Mouse (Mus musculus) splenic B cell, adult 2 months (primary cell): ENCODE data around the gene Tubb4a.

Experiments used
- DNase-seq: peaks from one replicate; pipeline ENCODE4 v3.0.0-alpha.2; 2011; ENCODE audit warnings: low read depth, low spot score
- H3K27me3 ChIP-seq: 2 replicates; pipeline ENCODE4 v1.6.1; 2012; ENCODE audit warnings: mild to moderate bottlenecking, low read length, moderate library complexity, mixed read lengths; ENCODE audit not compliant: control insufficient read depth, poor library complexity, insufficient read depth, severe bottlenecking
- H3K36me3 ChIP-seq: 2 replicates; pipeline ENCODE4 v1.6.1; 2012; ENCODE audit warnings: mild to moderate bottlenecking, low read length, moderate library complexity, mixed read lengths; ENCODE audit not compliant: control insufficient read depth, poor library complexity, insufficient read depth, severe bottlenecking

The Tubb4a gene

DNA sequence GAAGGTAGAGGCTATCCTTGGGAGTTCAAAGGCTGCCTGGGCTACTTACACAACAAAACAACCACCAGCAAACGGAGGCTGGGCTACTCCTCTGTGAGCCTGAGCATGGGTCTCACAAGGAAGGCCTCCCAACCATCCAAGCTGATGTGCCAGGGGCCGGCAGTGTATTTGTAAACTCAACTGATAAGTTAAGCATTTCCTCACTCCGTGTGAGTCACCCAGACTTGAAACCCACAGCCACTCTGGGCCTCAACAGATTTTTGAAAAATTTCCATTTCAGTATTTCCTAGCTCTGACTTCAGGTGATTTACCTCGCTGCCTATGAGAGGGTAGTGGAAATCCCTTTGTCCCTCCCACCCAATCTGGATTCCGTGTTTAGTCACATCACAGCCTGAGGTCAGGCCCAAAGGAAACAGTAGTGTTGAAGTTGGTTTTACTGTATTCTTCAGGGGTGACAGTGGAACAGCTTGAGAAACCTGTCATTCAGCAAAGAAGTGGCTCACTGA is 21.1 kb upstream of the Tubb4a start:
- no peak for DNase-seq
- H3K36me3 ChIP-seq: no peaks in the 10 kb centered on the region

DNA sequence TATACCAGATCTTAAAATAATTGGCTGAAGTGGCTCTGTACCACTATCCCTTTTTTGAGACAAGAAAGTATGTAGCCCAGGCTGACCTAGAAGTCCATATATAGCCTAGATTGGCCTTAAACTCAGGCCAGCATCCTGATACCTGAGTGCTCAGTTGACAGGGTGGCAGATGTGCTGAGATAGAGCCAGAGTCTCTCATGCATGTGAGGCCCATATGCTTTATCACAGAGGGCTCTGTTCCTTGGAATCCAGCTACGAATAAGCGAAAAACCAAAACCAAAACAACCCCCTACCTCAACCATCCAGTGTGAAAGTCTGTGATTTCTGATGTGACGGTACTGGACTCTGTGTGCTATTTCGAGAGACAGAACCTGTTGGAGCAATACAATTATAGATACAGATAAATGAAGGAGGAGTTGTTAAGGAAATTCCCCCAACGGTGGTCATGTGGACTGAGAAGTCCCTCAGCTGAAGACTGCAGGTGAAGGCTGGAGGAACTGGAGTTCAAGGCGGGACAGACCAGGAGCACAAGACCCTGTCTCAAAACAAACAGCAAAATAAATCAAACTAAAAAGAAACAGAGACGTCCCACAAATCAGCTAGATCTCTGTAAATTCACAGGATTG is 20.6 kb upstream of the Tubb4a start:
- H3K27me3 ChIP-seq: no peaks in the 10 kb centered on the region
- DNase-seq: no peak
- H3K36me3 ChIP-seq: no peaks in the 10 kb centered on the region

More for the DNA sequence above, 21.1 kb upstream of the Tubb4a start:
- H3K27me3 ChIP-seq: no peaks in the 10 kb centered on the region

- H3K36me3 ChIP-seq: no peaks in the 10 kb centered on the region
- no peak for DNase-seq
- no peaks in the 10 kb centered on the region for H3K27me3 ChIP-seq
Observed at GRCm38 (mm10) chr17:57107064-57107463, 19.5 kb upstream of the Tubb4a start.

DNA sequence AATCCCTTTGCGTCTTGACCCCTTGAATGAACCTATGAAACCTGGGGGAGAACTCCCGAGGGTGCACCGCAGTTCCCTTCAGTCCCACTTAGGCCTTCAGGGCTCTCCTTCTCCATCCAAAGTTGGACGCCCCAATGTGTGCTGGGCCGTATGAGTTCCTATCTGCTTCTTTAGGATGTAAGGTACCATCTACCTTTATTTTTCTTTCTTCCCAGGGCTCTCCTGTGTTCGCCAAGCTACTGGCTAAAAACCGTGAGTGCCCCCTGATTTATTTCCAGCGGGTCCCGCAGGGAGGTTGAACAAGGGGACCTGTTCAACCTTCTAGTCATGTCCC is 18.4 kb upstream of the Tubb4a start:
- no peaks in the 10 kb centered on the region for H3K27me3 ChIP-seq
- no peaks in the 10 kb centered on the region for H3K36me3 ChIP-seq
- no peak for DNase-seq

GRCm38 (mm10) chr17:57105181-57106034 is 17.8 kb upstream of the Tubb4a start, which contains the start of gene Tnfsf9:
TSS of gene Tnfsf9 (plus strand) at chr17:57105325.
- H3K36me3 ChIP-seq: no peaks in the 10 kb centered on the region
- no peaks in the 10 kb centered on the region for H3K27me3 ChIP-seq
- peak; percentile 37 for DNase-seq

DNA sequence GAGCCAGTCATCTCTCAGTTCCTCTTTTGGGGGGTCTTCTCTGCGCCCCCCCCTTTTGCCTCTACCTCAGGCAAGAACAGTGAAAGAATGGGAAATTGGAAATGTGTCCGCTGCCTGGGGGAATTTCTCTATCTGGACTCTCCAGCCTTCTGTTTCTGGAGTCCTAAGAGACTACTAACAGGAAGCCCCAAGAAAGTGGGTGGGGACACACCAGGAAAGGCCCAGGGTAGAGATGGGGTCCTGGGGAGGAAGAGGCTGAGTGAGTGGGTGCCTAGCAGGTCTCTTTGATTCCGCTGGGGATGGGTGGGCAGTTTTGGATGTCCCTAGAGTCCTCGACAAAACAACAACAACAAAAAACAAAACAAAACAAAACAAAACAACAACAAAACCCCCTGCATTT is 16.9 kb upstream of the Tubb4a start:
- no peak for DNase-seq
- Histone ChIP-seq H3K36me3 (no peaks in the 10 kb centered on the region), H3K27me3 (no peaks in the 10 kb centered on the region)

DNA sequence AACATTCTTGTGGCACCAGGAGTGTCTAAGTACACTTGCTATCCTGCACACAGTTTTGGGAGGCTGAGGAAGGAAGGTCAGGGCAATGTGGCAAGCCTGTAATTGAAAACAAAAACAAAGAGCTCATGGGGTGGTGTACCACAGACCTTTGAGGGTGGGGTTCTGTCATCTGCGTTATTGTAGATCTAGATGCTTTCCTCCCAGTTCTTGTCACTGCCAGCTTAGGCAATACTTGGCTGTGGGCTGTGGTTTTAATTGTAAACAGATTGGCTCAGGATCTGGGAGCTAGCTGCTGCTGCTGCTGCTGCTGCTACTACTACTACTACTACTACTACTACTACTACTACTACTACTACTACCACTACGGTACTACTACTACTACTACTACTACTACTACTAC is 14.7 kb upstream of the Tubb4a start:
- no peak for DNase-seq
- Histone ChIP-seq H3K36me3 (no peaks in the 10 kb centered on the region), H3K27me3 (no peaks in the 10 kb centered on the region)

GRCm38 (mm10) chr17:57099629-57100325 is 12.2 kb upstream of the Tubb4a start:
- no peak for DNase-seq
- no peaks in the 10 kb centered on the region for H3K27me3 ChIP-seq
- no peaks in the 10 kb centered on the region for H3K36me3 ChIP-seq

- H3K27me3 ChIP-seq: no peaks in the 10 kb centered on the region
- H3K36me3 ChIP-seq: no peaks in the 10 kb centered on the region
- DNase-seq: no peak
Observed at GRCm38 (mm10) chr17:57098321-57098720, 10.7 kb upstream of the Tubb4a start.

DNA sequence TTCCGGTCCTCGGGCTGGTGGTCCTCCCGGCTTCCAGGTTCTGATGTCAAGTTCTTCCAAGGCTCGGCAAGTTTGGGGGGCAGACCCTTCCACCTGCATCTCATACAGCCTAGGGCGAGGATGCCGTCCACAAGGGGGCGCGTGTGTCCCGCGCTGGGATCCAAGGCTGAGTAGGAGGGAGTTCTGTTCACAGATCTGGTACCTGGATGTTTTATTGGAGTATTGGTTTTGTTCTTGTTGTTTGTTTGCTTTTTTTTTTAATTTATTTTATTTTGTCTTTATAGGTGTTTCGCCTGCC is 9.0 kb upstream of the Tubb4a start:
- peak; percentile 86 for DNase-seq
- Histone ChIP-seq H3K36me3 (no peaks in the 10 kb centered on the region; the same call in 1 of the 2 replicates), H3K27me3 (no peaks in the 10 kb centered on the region)

DNA sequence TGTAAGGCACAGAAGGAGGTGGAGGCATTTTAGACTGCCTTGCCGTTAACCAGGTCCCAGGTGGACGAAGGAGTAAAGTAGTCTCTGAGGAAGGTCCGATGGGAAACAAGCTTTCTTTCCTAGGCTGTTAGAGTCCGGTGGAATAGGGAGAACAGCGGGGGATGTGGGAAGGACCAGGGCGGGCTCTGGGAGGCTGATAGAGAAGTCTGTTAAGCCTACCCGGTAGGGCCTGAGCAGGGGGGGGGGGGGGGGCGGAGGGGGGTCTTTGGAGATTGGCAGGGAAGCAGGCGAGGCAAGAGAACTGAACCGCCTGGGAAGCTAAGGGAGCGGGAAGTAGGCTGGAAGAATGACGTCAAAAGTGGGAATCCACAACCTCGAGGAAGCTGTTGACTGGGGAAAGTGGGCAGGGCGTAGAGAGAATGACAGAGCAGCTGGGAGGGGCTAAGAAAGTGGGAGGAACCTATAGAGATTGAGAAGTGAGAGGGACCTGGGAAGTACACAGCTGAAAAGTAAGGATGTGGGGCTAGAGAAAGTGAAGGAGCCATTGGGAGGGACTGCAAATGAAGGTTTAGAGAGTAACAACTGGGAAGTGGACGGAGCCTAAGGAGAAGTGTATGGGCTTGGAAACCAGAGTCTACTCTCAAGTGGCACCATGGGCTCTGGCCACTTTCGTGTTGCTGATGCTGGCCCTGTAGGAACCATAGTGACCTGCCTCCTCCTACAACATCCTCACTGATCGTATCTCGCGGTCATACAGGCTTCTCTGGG is 8.5 kb upstream of the Tubb4a start:
- DNase-seq: peak; percentile 50
- Histone ChIP-seq H3K27me3 (no peaks in the 10 kb centered on the region), H3K36me3 (no peaks in the 10 kb centered on the region; the same call in 1 of the 2 replicates)

GRCm38 (mm10) chr17:57094222-57094621 is 6.6 kb upstream of the Tubb4a start:
- Histone ChIP-seq H3K36me3 (no peaks in the 10 kb centered on the region; the same call in 1 of the 2 replicates), H3K27me3 (no peaks in the 10 kb centered on the region)
- no peak for DNase-seq

DNA sequence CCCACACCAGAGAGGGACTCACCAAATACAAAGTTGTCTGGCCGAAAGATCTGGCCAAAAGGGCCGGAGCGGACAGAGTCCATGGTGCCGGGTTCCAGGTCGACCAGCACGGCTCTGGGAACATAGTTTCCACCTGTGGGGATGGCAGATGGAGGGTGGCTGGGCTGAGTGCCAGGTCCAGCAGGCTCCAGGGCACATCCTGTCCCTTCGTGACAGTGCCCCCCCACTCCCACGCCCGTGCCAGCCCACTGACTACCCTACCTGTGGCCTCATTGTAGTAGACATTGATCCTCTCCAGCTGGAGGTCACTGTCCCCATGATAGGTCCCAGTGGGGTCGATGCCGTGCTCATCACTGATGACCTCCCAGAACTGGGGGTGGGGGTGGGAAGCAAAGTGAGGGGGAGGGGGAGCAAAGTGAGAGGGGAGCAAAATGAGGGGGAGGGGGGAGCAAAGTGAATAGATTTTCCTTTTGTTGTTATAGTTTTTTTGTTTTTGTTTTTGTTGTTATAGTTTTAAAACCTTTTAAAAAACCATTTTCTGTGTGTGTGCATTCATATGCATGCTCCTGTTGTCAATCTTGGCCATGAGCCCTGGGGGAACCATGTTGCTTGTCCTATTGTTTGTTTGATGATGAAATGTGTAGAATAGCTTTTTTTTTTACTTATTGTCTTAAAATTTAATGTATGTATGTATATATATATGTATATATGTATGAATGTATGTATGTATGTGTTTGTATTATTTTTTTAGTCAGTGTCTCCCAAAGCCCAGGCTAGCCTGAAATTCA is 1.4 kb downstream of the Tubb4a start:
- Histone ChIP-seq H3K36me3 (no peaks in the 10 kb centered on the region), H3K27me3 (no peaks in the 10 kb centered on the region; the same call in 1 of the 2 replicates)
- DNase-seq: no peak

- Histone ChIP-seq H3K27me3 (no peaks in the 10 kb centered on the region), H3K36me3 (no peaks in the 10 kb centered on the region)
- no peak for DNase-seq
Observed at GRCm38 (mm10) chr17:57082481-57082880, 5.1 kb downstream of the Tubb4a start.
